Mouse (Mus musculus): ENCODE measurements around the gene Iqcj. TPM values are rescaled to one million over a fixed set of nuclear protein-coding genes. Genes with fewer than 3 reads are reported as not detected.

Iqcj gene
- polyA plus RNA-seq (2012; rRNA removed): 0.49 and 0.51 TPM in 2 replicates

DNA sequence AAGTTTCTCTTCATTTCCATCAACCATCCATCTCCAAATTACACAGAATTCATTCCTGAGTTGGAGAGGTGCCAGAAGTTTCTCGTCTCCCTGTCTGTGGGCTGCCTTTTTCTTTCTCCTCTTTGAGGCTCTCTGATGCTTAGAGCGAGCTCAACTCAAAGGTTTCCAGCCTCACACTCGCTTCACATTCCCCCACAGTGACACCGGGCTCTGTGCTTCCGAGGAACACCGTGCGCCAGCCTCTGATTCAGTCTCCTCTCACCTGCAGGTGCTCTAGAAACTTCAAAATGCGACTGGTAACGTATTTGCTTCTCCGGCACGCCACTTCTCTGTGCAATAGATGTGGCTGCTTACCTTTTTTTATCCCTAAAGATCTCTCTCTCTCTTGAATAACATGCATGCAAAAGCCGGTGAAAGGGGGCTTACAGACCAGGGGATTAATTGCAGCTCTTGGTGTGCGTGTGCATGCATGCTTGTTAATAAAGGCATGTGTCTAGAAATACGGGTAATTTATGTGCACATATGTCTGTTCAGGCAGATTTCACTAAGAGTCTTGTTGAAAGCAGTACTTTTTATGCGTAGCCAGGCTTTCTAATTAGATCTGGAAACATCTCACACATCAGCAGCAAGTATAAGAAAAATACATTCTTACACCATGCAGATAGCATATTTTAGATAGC, at the start of gene Iqcj, which contains the start of gene Iqschfp:
Iqcj (plus strand) TSS at position 195 of the 680 bp plus-strand sequence.
Iqschfp (plus strand) TSS at position 207 of the 680 bp plus-strand sequence.

GRCm38 (mm10) chr3:68064731-68065130, 172.7 kb downstream of the Iqcj start, which contains the start of gene Schip1:
TSS of gene Schip1 (plus strand) at chr3:68064802.

Other genes with a start within 250 kb of the Iqcj start
- 11.2 and 13.0 TPM in 2 replicates for gene Iqschfp, start within 50 bp of the Iqcj start, polyA plus RNA-seq (2012; rRNA removed)
- 109 and 122 TPM in 2 replicates for gene Schip1, start 172.6 kb downstream of the Iqcj start, polyA plus RNA-seq (2012; rRNA removed)